Mouse (Mus musculus): ENCODE measurements at regions not wholly inside any gene's neighbourhood (a gene's known extent, or its start where the extent isn't known, plus 50 kb on each side); places are given as distances from the start of the nearest gene placed in this dataset.
A peak's percentile ranks its signal among the peaks of the same experiment; 100 is the strongest.

DNA sequence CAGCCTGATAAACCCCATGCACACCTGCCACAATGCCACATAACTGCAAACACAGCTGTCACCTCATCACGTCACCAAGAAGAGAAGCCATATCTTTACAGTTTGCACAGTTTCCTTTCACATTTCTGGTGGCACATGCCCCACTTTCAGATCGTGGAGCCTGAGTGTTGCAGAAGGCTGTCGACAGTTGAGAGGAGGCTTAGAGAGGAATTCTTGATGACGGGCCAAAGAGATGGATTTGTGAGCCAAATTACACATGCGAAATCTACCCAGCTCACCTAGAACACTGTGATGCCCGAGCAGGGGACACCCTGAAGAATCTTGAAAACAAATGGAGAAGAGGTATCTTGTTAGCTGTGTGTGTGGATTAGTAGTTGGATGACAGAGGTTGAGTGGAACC is 77.4 kb downstream of the Cmpk2 start:
- no peak for DNase-seq (ENCODE audit: low spot score in 2 of 2)

DNA sequence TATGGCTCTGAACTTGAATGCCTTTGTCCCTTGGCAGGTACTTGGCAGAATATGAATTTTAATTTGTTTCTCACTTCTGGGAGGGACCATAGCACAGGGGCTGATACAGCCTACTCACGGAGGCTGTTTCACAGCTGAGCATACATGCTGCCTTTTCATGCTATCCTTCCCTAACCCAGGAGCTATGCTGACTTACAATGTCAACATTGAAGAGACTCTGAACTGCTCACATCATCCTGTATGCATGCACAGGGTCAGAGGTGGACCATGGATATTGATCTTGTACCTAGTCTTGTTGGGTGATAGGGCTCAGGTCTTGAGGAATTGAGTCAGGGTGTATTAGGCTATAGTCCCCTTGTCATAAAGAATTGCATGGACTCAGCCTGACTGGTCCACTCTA is 74.5 kb downstream of the Cmpk2 start:
- no peak for DNase-seq (ENCODE audit: low spot score in 2 of 2)

DNA sequence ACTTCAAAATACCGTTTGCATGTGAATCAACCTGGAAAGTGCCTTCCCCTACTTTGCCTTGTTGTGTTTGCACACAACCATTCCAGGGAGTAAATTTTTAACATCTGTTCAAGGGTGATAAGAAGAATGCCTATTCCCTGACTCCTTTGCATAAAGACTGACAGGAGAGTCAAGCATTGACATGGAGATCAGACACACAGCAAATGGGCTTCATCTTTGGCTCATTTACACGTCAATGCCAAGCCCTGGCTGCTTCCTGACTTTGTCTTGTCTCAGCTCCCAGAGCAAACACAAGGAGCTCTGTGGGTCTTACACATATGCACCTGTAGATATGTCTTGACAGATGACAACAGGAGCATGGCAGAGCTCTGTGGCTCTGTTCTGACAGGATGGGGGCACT is 73.4 kb downstream of the Cmpk2 start:
- no peak for DNase-seq (ENCODE audit: low spot score in 2 of 2)

DNA sequence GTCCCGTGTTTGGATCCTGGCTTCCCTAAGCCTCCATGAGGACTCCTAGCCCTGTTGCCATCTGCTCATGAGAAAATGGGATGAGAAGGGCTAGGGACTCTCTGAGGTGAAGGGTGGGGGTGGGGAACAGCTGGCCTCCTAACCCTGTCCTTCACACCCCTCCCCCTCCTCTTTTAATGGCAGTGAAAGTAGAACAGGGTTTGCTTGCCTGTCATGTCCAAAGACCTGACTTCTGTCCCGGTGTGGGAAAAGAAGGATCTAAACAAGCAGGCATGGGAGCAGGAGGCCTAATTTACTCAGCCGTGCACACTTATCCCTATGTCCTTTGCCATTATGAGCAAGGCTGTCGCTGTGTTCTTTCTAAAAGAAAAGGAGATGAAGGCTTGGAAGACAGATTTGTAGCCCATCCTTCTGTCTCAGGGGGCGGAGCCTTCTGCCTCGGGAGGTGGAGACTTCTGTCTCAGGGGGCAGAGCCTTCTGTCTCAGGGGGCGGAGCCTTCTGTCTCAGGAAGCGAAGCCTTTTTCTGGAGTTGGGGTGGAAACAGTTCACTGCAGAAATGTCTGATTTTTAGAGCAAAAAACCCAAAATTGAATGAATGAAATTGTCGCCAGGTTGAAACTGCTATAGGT is 66.4 kb downstream of the Cmpk2 start:
- no peak for DNase-seq (ENCODE audit: low spot score in 2 of 2)

DNA sequence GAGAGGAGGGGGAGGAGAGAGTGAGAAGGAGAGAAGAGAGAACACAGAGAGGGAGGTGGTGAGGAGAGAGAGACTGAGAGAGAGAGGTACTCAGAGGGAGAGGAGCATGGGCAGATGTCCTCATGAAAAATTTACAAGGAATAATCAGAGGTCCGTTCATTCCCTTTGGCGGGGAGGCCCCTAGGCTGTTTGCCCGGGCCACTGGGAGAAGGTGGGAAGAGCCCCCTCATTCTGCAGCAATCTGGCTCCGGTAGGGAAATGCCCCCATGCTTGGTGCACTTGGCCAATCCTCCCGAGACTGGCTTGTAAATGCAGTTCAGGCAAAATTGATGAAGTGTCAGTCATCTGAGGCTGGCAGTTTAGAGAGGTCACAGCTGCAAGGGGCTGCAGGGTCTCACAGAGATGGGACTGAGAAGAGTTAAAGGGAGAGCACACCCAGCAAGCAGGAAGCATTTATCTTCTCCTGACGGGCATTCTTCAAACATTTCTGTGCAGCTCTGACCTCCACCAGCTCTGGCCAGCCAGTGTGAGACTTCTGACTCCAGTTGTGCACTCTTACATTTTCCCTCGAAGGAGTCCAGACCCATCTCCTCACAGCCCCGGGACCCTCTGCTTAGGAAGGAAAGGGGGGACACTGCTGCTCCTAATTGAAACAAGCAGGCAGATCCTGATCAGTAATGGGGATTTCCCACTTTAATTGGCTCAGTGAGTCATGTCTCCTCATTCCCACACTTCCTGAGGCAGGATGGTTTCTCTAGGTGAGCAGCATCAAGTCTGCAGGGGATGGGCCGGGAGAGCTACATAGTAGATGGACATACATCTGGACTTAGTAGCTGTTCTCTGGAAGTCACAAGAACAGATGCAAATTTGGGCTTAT is 65.5 kb downstream of the Cmpk2 start:
- no peak for DNase-seq (ENCODE audit: low spot score in 2 of 2)

DNA sequence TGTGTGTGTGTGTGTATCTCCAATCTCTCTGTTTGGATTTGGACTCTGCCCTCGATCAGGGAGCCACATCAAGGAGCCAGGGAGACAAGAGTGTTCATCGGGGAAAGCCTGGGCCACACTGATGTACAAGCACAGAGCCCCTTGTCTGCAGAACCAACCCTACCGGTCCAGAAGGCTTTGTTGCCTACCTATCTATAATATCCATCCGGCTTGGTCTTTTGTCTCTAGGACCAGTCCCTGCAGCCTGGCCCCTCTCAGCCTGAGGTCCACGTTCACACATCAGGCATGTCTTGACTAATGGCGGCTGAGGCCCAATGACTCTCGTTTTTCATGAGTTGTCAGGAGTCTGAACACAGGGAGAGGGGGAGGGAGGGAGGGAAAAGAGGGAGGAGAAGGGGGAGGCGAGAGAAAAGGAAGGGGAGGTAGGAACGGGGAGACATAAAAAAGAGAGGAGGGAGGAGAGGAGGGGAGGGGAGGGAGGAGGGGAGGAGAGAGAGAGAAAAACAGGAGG is 64.7 kb downstream of the Cmpk2 start:
- no peak for DNase-seq (ENCODE audit: low spot score in 2 of 2)

DNA sequence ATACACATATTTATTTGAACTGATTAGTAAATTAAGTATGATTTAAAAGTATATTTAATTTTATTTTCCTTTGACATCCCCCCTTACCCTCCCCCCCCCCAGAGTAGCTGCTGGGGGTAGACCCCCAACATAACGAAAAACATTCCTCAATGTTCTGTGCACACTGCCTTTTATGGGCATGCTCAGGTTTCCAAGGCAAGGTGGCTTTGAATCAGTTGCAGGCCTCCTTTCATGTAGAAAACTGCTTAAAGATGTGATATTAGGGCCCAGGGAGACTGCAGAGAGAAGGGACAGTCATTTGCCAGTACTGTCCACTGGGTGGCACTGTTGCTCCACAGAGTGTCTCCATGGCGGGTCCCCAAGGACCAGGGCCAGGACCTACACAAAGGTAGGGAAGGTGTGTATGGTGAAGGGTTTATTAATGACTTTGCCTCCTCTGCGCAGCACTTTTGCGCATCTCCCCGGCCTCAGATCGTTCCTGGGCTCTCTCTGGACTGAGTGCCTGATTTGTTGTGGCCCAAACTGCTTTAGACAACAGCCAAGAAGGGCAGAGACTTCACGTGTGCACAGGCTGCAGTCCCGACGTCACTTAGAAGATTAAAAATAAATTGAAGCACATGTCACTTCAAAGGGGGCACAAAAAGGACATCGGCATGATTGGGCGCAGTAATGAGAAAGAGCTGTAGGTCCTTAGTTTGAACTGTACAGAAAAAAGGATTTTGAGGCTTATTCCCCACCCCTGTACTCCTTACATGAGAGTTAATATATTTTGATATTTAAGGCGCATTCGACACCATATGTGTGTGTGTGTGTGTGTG is 64.0 kb downstream of the Cmpk2 start:
- DNase-seq (ENCODE audit: low spot score in 2 of 2), result peak; percentile 13 to 36

DNA sequence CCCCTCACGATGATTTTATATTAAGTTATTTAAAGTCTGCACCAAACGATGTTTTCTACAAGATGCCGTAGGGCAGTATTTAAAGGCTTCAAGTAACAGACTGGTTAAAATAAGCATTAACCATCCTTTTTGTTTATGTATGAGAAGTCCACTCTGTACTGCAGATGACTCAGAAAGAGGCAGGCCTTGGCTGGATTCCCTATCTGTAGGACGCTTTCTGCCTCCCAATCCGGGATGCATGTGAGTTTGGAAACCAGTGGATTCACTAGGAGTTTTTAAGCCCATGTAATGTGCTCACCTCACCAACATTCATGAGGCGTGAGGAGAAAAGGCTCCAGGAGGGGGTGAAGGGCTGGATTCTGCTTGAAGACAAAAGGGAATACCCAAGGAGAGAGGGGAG is 63.1 kb downstream of the Cmpk2 start:
- DNase-seq (ENCODE audit: low spot score in 2 of 2), result no peak
